Mouse (Mus musculus) lung, postnatal 0 days (tissue): ENCODE results near the gene Ap1b1. TPM values are rescaled to one million over a fixed set of nuclear protein-coding genes. Genes with fewer than 3 reads are reported as not detected.

ENCODE experiments used
- ATAC-seq: fragments of 200-750 bp; cut with Nextera tagmentation; 2 replicates; pipeline ENCODE4 v1.8.0; 2017; ENCODE audit warnings: moderate library complexity
- DNase-seq: peaks from one replicate; pipeline ENCODE4 v3.0.0-alpha.2; 2016; ENCODE audit warnings: low spot score
- H3K27ac ChIP-seq: fragments of 300-500 bp; sonication (generic); 2 replicates; pipeline ENCODE4 v1.5.1; 2014; ENCODE audit warnings: antibody characterized with exemption, mild to moderate bottlenecking, low read length, mixed read lengths
- H3K27me3 ChIP-seq: fragments of 300-500 bp; sonication (generic); replicated peaks from 2 replicates; pipeline ENCODE4 v1.6.1; 2014; ENCODE audit warnings: low read length, mixed read lengths; ENCODE audit not compliant: insufficient read depth
- H3K36me3 ChIP-seq: fragments of 300-500 bp; sonication (generic); 2 replicates; pipeline ENCODE4 v1.6.1; 2014; ENCODE audit warnings: low read length, mixed read lengths; ENCODE audit not compliant: insufficient read depth
- H3K4me1 ChIP-seq: fragments of 300-500 bp; sonication (generic); 2 replicates; pipeline ENCODE4 v1.6.1; 2014; ENCODE audit warnings: antibody characterized with exemption, low read depth, low read length, mixed read lengths; ENCODE audit not compliant: insufficient read depth
- H3K4me2 ChIP-seq: fragments of 300-500 bp; sonication (generic); replicated peaks from 2 replicates; pipeline ENCODE4 v1.6.1; 2014; ENCODE audit warnings: low read depth, mild to moderate bottlenecking, low read length, moderate library complexity, mixed read lengths
- H3K4me3 ChIP-seq: fragments of 300-500 bp; sonication (generic); 2 replicates; pipeline ENCODE4 v1.5.1; 2014; ENCODE audit warnings: low read depth, low read length
- H3K9ac ChIP-seq: fragments of 300-500 bp; sonication (generic); replicated peaks from 2 replicates; pipeline ENCODE4 v1.6.1; 2014; ENCODE audit warnings: low read depth, mild to moderate bottlenecking
- H3K9me3 ChIP-seq: fragments of 300-500 bp; sonication (generic); 2 replicates; pipeline ENCODE4 v1.6.1; 2016; ENCODE audit warnings: low read length, mixed read lengths
- CTCF ChIP-seq: IDR thresholded peaks from 2 replicates; pipeline ENCODE4 v1.5.1; 2016; ENCODE audit warnings: antibody characterized with exemption, mild to moderate bottlenecking
- EP300 ChIP-seq: IDR thresholded peaks from 2 replicates; pipeline ENCODE4 v1.6.1; 2016; ENCODE audit warnings: antibody characterized with exemption, mild to moderate bottlenecking, control low read depth
- WGBS: fragments of 180-500 bp; shearing (Covaris S2); extraction: QIAGEN DNeasy Blood & Tissue Kit; methylation state at CpG from one replicate; pipeline ENCODE4 v1.1.7; 2014; 5-methylcytosine and 5-hydroxymethylcytosine counted together
- polyA plus RNA-seq: library from polyadenylated mRNA; unstranded; fragments of >200 nt; fragmentation: Nextera tagmentation; extraction: Ambion mirVana; gene quantifications from 2 replicates; pipeline ENCODE4 v1.2.1, GENCODE M21; 2015

Gene Ap1b1
- polyA plus RNA-seq, 1 experiment from 2014 or later, result 27.3 TPM

DNA sequence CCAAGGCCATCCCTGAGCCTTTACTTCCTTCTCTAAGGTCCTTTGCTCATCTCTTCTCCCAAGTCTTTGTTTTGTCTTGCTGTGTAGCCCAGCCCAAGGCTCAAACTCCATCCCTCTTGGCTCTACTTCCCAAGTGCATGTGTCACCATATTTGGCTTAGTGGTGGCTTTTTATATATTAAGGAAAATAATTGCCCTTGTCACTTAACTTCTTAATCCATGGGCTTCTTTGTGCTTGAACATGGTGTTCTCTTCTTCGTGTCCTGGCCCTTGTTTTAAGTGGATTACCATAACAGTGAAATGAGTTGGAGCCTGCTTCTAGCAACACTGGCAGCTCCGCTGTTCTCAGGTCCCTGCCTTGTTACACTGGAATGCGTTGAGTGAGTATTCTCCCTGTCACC, 9.1 kb downstream of the Ap1b1 start:
- WGBS, result 91% methylated on average over 3 of the region's 3 CpGs
- no peak for TF ChIP-seq CTCF
- TF ChIP-seq EP300, result no peak
- Histone ChIP-seq H3K9ac (no peak overlapping the region), H3K9me3 (no peaks in the 10 kb centered on the region), H3K36me3 (no peaks in the 10 kb centered on the region), H3K4me2 (no peak overlapping the region), H3K27me3 (no peaks in the 10 kb centered on the region), H3K4me3 (no peak overlapping the region), H3K27ac (no peak overlapping the region), H3K4me1 (no peaks in the 10 kb centered on the region)
- DNase-seq, result no peak
- ATAC-seq, result no peak

DNA sequence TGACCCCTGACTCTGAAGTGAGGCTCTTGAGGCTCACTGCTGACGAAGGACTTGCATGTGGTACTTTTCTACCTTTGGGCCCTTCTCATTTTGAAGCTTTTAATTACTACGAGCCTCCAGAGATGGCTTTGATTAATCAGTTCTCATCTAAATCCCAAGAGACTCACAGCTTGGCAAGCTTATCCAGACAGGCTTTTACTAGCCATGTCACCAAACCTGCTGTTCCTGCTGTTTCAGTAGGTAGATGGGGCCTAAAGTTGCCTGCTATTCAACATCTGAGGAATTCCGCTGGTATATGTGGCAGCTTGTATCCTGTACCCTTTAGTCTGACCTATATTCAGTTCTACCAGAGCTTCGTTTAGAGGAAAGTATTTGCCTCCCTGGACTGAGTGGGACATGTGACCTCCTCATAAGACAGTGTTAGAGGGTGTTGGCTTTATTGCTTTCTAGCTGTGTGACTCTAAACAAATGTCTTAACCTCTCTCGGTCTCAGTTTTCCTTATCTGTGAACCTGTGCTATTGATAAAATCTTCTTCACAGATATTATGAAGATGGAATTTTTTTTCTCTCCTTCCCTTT, 10.1 kb downstream of the Ap1b1 start:
- WGBS, result 84% methylated on average over 5 of the region's 5 CpGs
- H3K27ac ChIP-seq, result no peak overlapping the region
- DNase-seq, result no peak

DNA sequence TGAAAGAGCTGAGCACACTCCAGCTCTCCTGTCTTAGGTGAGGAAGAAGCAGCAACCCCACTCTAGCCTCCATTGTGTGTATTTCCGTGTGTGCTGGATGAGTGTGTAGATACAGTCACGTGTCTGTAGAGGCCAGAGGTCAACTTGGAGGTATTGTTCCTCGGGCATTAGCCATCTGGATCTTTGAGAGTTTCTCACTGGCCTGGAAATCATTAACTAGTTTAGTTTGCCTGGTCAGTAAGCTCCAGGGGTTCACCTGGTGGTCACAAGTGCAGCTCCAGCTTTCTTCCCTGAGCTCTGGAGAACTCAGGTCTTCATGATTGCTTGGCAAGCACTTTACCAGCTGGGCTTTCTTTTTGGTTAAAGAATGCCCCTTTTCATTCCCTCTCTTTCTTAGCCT, 11.7 kb downstream of the Ap1b1 start:
- ATAC-seq (no peak), DNase-seq (no peak)
- H3K27me3 ChIP-seq, result no peaks in the 10 kb centered on the region
- H3K4me2 ChIP-seq, result no peak overlapping the region
- no peaks in the 10 kb centered on the region for H3K36me3 ChIP-seq
- no peaks in the 10 kb centered on the region for H3K9me3 ChIP-seq
- no peak overlapping the region for H3K4me3 ChIP-seq
- H3K4me1 ChIP-seq, result no peaks in the 10 kb centered on the region
- H3K9ac ChIP-seq, result no peak overlapping the region
- no peak overlapping the region for H3K27ac ChIP-seq
- whole genome bisulfite sequencing, result 24% methylated on average over 3 of the region's 3 CpGs
- no peak for TF ChIP-seq CTCF
- no peak for TF ChIP-seq EP300

More for the DNA sequence above, 10.1 kb downstream of the Ap1b1 start:
- Histone ChIP-seq H3K4me3 (no peak overlapping the region), H3K36me3 (no peaks in the 10 kb centered on the region), H3K9me3 (no peaks in the 10 kb centered on the region), H3K9ac (no peak overlapping the region), H3K4me2 (no peak overlapping the region), H3K27me3 (no peaks in the 10 kb centered on the region), H3K4me1 (no peaks in the 10 kb centered on the region)
- TF ChIP-seq EP300, result no peak
- no peak for TF ChIP-seq CTCF
- no peak for ATAC-seq

DNA sequence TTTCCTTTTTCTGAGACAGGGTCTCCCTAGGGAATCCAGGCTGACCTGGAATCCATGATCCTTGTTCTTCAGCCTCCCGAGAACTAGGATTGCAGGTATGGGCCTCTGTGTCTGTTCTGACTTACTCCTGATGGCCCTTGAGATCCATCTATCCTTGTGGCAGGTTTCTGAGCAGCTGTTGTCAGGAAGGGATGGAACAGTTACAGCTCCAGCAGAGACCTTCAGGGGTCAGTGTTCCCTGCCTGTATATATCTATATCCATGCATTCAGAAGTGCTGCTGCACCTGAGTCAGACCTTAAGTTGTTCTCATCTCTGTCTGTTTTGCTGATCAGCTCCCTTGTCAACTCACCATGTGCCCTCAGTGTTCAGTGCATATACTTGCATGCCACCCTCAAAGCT, 12.1 kb downstream of the Ap1b1 start:
- 57% methylated on average over 1 of the region's 1 CpGs for WGBS
- no peak overlapping the region for H3K9ac ChIP-seq
- ATAC-seq (no peak), DNase-seq (no peak)
- H3K27me3 ChIP-seq, result no peaks in the 10 kb centered on the region
- no peaks in the 10 kb centered on the region for H3K9me3 ChIP-seq
- no peaks in the 10 kb centered on the region for H3K4me1 ChIP-seq
- H3K27ac ChIP-seq, result no peak overlapping the region
- no peak overlapping the region for H3K4me2 ChIP-seq
- H3K36me3 ChIP-seq, result no peaks in the 10 kb centered on the region
- H3K4me3 ChIP-seq, result no peak overlapping the region
- TF ChIP-seq CTCF (peak; percentile 4; the same call in 1 of the 2 replicates), EP300 (no peak)

DNA sequence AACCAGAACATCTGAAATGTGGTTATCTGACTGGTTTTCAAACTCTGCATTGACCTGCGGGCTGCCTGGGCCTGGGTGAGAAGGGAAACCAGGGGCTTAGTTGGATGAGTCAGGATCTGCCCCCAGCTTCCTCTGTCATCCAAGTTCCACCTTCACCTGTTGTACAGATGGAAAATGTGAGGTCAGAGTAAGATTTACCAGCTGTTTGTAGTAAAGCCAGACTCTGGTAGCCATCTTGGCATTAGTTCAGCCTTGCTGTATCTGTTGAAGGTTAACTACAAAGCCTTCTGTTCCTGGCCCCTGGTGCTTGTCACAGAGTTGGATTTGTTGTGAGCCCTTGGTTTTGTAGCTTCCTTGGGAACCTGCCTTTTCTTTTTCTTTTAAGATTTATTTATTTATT, 13.6 kb downstream of the Ap1b1 start:
- no peak overlapping the region for H3K4me3 ChIP-seq
- H3K36me3 ChIP-seq, result no peaks in the 10 kb centered on the region
- no peak for ATAC-seq
- H3K4me2 ChIP-seq, result no peak overlapping the region
- WGBS, result 89% methylated on average over 1 of the region's 1 CpGs
- TF ChIP-seq EP300, result no peak
- no peak for TF ChIP-seq CTCF
- H3K27me3 ChIP-seq, result no peaks in the 10 kb centered on the region
- no peaks in the 10 kb centered on the region for H3K4me1 ChIP-seq
- no peak overlapping the region for H3K9ac ChIP-seq
- H3K27ac ChIP-seq, result no peak overlapping the region
- no peaks in the 10 kb centered on the region for H3K9me3 ChIP-seq
- no peak for DNase-seq

DNA sequence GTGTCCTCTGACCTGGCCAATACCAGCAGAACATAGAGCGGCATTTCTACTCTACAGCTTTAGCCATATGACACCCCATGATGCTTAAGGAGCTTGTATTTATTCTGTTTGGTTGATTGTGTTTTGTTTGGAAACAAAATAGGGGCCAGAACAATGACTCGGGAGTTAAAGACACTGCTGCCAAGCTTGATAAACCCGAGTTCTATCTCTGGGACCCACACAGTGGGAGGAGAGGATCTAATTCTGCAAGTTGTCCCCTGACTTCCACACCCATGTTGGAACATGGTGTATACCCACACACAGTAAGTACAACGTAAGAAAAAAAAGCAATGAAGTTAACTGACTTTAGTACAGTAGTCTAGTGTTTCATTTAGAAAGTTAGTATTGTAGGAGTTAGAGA, 16.2 kb downstream of the Ap1b1 start:
- Histone ChIP-seq H3K9ac (no peak overlapping the region), H3K9me3 (no peaks in the 10 kb centered on the region), H3K4me1 (no peaks in the 10 kb centered on the region), H3K36me3 (no peaks in the 10 kb centered on the region), H3K4me3 (no peak overlapping the region), H3K27ac (no peak overlapping the region), H3K27me3 (no peaks in the 10 kb centered on the region), H3K4me2 (no peak overlapping the region)
- ATAC-seq (no peak), DNase-seq (no peak)
- 82% methylated on average over 4 of the region's 4 CpGs for WGBS
- TF ChIP-seq CTCF (no peak), EP300 (no peak)

DNA sequence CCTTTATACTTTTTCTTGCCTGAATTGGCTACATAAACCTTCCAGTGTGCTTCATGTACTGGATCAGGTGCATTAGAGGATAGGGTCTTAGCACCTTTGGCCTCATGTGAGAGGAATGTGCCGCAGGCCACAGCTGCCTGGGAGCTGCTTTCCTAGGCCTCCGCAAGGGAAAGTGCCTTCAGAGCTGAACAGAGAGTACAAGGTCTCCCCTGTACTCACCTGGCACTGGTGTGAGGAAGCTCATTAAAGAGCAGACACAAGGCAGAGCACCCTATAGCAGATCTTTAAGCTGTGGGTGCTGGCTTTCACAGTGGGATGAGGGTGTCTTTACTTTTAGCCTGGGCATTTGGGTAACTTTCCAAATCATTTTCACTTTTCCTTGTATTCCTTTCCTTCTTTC, 18.9 kb downstream of the Ap1b1 start:
- DNase-seq, result no peak
- Histone ChIP-seq H3K4me2 (no peak overlapping the region), H3K4me3 (no peak overlapping the region), H3K9me3 (no peaks in the 10 kb centered on the region), H3K27me3 (no peaks in the 10 kb centered on the region), H3K4me1 (no peaks in the 10 kb centered on the region), H3K36me3 (no peaks in the 10 kb centered on the region; the same call in 1 of the 2 replicates), H3K27ac (no peak overlapping the region), H3K9ac (no peak overlapping the region)
- TF ChIP-seq EP300 (no peak), CTCF (no peak)
- ATAC-seq, result no peak
- 94% methylated on average over 2 of the region's 2 CpGs for WGBS
